Mouse (Mus musculus) stomach, postnatal 0 days (tissue): ENCODE measurements at regions not wholly inside any gene's neighbourhood (a gene's known extent, or its start where the extent isn't known, plus 50 kb on each side); places are given as distances from the start of the nearest gene placed in this dataset.

Source experiments
- CTCF ChIP-seq: IDR thresholded peaks from 2 replicates; pipeline ENCODE4 v1.5.1; 2016; ENCODE audit warnings: antibody characterized with exemption, low read depth, mild to moderate bottlenecking, moderate library complexity
- EP300 ChIP-seq: optimal IDR thresholded peaks from 2 replicates; pipeline ENCODE3; 2016; ENCODE audit warnings: antibody characterized with exemption

- TF ChIP-seq CTCF (no peak), EP300 (no peak)
Observed at GRCm38 (mm10) chr5:29033462-29033997, 162.3 kb upstream of the Rnf32 start.
